Mouse (Mus musculus) megakaryocyte, embryonic 14.5 days (primary cell): ENCODE measurements around the gene Lcn3.

Source experiments
- FLI1 ChIP-seq: IDR thresholded peaks from 2 replicates; pipeline ENCODE4 v1.6.1; 2012; ENCODE audit warnings: low read length, inconsistent platforms, mixed read lengths
- GATA1 ChIP-seq: IDR thresholded peaks from 3 replicates; pipeline ENCODE4 v1.6.1; 2012; ENCODE audit warnings: mixed read lengths, low read length, inconsistent platforms, borderline replicate concordance

- TF ChIP-seq GATA1 (no peak), FLI1 (no peak)
These were observed 48.1 kb upstream of the Lcn3 start for GRCm38 (mm10) chr2:25717222-25717621.
